Mouse (Mus musculus) embryonic fibroblast, embryonic 13.5 days (primary cell): ENCODE results near the gene Plcl2. TPM values are rescaled to one million over a fixed set of nuclear protein-coding genes. Genes with fewer than 3 reads are reported as not detected.

Experiments used
- H3K27ac ChIP-seq: 2 replicates; pipeline ENCODE4 v1.5.1; 2012; ENCODE audit warnings: low read length, control low read depth, inconsistent platforms; ENCODE audit not compliant: insufficient read depth
- H3K4me1 ChIP-seq: 2 replicates; pipeline ENCODE4 v1.6.1; 2011; ENCODE audit warnings: low read length; ENCODE audit not compliant: control insufficient read depth, insufficient read depth
- H3K4me3 ChIP-seq: 2 replicates; pipeline ENCODE4 v1.5.1; 2011; ENCODE audit warnings: mild to moderate bottlenecking, control low read depth, low read length; ENCODE audit not compliant: insufficient read depth
- CTCF ChIP-seq: IDR thresholded peaks from 2 replicates; pipeline ENCODE4 v1.5.1; 2011; ENCODE audit warnings: mild to moderate bottlenecking, control low read depth, low read length, moderate library complexity, borderline replicate concordance; ENCODE audit not compliant: insufficient read depth
- POLR2A ChIP-seq: IDR thresholded peaks from 2 replicates; pipeline ENCODE4 v1.6.1; 2011; ENCODE audit warnings: low read depth, mild to moderate bottlenecking, control low read depth, low read length, moderate library complexity
- polyA plus RNA-seq: library from polyadenylated mRNA; stranded (reverse); fragments of >200 nt; gene quantifications from 2 replicates; pipeline ENCODE4 v1.2.4, GENCODE M21; 2011; ENCODE audit warnings: low read depth; ENCODE audit not compliant: missing spikeins, insufficient read length

The Plcl2 gene
- polyA plus RNA-seq, 1 experiment = 3.5 TPM

DNA sequence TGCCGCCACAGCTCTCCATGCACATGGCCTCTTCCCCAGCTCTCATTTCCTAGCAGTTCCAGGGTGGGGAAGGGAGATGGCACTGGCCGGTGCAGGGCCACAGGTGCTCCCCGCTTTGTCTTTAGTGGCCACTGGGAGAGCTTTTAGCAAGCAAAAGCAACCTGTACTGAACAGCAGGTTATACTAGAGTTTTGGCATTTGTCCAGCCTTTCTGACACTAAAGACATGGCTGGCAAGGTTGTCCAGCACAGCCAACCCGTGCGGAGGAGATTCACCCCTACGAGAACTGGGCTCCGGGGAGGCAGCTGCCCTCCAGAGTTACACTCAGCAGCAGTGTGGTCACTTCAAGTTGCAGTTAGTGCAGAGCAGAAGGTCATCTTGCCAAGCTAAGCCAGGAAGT is 224.2 kb downstream of the Plcl2 start:
- Histone ChIP-seq H3K4me1 (no peaks in the 10 kb centered on the region), H3K27ac (no peak overlapping the region), H3K4me3 (no peak overlapping the region)
- TF ChIP-seq POLR2A (no peak), CTCF (no peak)

DNA sequence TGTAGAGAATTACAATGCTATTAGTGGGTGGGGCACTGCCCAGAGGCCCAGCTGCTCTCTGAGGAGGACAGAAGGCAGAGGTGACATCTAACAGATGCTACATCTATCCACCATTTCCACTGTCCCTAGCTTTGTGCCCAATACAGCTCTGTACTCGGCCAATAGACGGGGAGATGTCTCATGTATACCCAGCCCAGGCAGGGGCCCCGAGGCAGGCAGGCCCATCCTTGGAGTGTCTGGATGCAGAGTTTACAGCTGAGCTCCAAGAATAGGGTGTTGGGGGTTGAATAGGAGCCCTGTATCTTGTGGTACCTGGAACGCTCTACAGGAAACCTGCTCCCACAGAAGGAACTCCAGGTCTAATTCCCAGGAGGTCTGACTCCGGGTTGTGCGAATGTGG is 225.6 kb downstream of the Plcl2 start:
- no peak overlapping the region for H3K27ac ChIP-seq
- TF ChIP-seq POLR2A (no peak), CTCF (no peak)
- H3K4me1 ChIP-seq = no peaks in the 10 kb centered on the region
- H3K4me3 ChIP-seq = no peak overlapping the region

DNA sequence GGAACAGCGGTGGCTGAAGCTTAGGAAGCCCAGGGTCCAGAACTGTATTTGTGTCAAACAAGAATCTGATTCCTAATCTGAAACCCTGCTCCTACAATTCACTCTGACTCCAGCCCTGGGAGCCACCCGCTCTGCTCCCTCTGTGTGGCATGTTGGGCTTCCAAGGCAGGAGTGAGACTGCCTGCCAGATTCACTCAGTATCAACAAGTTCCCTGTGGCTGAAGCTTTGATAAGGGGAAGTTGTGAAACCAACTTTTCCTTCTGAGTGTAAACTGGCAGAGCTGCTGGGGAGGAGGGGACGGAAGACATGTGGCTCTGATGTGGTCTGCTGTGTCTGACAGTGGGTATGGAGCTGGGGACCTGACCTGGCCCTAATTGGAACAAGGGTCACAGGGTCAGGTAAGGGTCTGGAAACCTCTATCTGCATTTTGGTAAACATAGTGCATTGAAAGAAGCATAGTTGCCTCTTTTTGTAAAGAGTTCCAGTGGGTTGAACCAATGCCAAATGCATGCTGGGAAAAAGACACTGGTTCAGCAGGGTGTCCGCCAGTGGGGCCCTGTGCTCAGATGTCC is 226.3 kb downstream of the Plcl2 start:
- Histone ChIP-seq H3K4me1 (no peaks in the 10 kb centered on the region), H3K27ac (no peak overlapping the region), H3K4me3 (no peak overlapping the region)
- TF ChIP-seq POLR2A = no peak
- no peak for TF ChIP-seq CTCF

DNA sequence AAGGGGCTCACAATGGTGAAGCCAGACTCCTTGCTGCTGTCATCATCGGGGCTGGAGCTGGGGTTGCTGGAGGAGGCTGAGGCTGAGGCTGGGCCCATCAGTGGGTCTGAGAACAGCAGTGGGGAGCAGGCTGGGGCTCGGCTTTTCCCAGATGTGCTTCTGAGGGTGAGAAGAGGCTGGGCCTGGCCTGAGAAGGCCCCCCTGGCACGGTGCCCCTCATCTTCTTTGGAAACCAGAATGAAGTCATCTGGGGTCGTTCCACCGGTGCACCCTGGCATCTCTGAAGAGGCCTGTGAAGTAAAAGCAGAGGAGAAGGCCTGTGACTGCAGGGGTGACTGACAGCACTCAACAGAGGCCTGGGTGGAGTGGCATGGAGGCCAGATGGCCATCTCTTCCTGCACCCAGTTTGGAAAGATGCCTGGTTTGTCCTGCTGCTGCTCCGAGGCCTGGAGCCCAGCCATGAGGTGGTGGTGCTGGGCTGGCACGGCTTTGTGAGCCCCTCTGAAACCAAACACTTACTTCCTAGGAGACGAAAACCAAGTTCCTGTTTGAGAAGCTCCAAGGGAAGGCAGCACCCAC is 226.8 kb downstream of the Plcl2 start:
- no peak overlapping the region for H3K27ac ChIP-seq
- no peaks in the 10 kb centered on the region for H3K4me1 ChIP-seq
- H3K4me3 ChIP-seq = no peak overlapping the region
- no peak for TF ChIP-seq POLR2A
- TF ChIP-seq CTCF = no peak

DNA sequence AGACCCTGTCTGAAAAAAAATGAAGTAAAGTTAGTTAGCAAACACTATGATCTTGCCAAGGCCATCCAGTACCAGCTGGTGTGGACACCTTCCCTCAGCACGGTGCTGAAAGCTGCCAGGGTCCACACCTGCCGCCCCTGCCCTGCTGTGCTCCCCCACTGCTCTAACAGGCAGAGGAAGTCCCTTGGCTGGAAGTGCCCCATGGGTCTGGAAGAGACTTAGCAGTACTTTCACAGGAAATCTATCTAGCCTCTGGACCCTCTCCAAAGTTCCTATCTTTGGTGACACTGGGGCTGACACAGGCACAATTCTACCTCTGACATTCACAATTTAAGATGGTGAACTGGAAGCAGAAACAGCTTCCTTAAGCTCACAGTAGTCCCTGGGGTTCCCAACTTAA is 227.9 kb downstream of the Plcl2 start:
- Histone ChIP-seq H3K27ac (no peak overlapping the region), H3K4me1 (no peaks in the 10 kb centered on the region), H3K4me3 (no peak overlapping the region)
- TF ChIP-seq CTCF (no peak), POLR2A (no peak)

Other genes with a start within 250 kb of the Plcl2 start
- not detected in 2 replicates for gene Dazl, start 215.8 kb upstream of the Plcl2 start, polyA plus RNA-seq